Mouse (Mus musculus) cerebellum, adult 18-20 months (tissue): ENCODE results near the gene Rtbdn.

ENCODE experiments used
- DNase-seq, 2 experiments: peaks; one replicate each; pipeline ENCODE4 v3.0.0; 2021

Gene Rtbdn

GRCm38 (mm10) chr8:84965731-84966291 lies 19.0 kb downstream of the Rtbdn start:
- DNase-seq, result peak; percentile 91 to 96

DNA sequence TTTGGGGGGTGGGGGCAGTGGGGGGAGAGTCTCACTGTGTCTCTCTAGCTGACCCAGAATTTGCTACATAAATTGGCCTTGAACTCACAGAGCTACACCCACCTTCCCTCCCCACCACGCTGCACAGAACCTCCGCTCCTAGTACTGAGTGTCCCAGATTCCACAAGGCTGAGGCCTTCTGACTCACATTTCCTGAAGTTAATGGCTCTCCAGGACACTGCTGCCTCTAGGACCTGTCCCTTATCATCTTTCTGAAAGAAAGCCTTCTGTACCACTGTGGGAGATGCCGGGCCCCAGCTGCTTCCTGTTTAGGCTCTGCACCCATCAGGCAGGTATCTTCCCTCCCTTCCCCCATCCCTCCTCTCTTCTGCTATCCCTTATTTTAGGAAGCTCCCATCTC lies 19.8 kb downstream of the Rtbdn start:
- no peak for DNase-seq

GRCm38 (mm10) chr8:84967532-84968304 lies 20.9 kb downstream of the Rtbdn start:
- DNase-seq, result no peak

GRCm38 (mm10) chr8:84968650-84969049 lies 21.9 kb downstream of the Rtbdn start:
- DNase-seq, result no peak

- DNase-seq, result peak; percentile 78 to 81
These were observed 22.7 kb downstream of the Rtbdn start, which contains the start of the genes Gm49661, Prdx2 and Rnaseh2a for GRCm38 (mm10) chr8:84969241-84970134. Gm49661 (minus strand) TSS chr8:84969433. Prdx2 (plus strand) TSS chr8:84969587. Rnaseh2a (minus strand) TSS chr8:84969767.

DNA sequence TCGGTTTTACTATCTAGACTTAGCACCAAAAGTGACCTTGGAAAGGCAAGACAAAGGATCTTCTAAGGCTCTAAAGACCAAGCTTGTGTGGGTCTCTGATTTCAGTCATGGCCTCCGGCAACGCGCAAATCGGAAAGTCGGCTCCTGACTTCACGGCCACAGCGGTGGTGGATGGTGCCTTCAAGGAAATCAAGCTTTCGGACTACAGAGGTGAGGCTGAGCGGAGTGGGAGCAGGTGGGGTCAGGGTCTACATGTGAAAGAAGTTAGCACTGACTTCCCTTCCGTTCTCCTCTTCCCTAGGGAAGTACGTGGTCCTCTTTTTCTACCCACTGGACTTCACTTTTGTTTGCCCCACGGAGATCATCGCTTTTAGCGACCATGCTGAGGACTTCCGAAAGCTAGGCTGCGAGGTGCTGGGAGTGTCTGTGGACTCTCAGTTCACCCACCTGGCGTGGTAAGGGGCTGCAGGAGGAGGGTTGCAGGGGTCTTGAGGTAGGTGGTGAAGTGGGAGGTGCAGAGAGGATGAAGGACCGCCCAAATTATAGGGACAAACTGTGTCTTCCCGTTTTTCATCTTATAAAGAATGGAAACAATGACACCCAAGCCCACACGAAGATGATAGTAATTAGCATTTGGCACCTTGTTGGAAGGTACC lies 23.5 kb downstream of the Rtbdn start:
- no peak for DNase-seq

- no peak for DNase-seq
These were observed 24.1 kb downstream of the Rtbdn start for GRCm38 (mm10) chr8:84970913-84971312.

GRCm38 (mm10) chr8:84973079-84973478 lies 26.3 kb downstream of the Rtbdn start:
- no peak for DNase-seq

DNA sequence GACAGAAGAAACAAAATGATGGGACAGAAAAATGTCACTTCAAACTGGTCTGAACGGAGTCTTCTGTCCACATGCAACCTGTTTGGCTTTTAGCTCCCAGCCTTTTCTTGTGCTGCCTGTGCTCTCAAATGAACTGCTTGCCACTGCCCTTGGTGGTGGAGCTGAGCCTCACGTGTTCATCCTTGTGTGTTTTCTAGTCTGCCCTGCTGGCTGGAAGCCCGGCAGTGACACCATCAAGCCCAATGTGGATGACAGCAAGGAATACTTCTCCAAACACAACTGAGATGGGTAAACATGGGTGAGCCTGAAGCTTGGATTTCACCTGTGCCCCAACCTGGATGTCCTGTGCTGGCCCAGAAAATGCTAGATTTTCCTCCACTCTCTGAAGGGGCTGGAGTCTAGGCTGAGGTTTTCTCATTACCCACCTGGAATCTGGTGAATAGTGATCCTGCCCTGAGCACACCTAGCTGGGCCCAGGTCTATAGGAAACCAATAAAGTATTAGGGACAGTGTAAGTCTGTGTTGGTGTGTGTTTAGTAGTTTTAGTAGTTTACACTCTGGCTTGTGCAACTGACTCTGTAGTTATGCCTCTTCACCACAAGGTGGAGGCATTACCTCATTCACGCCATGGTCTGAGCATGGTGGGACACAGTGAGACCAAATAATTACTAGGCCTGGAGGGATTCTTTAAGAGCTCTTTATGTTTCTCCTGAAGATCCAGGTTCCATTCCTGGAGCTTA lies 27.2 kb downstream of the Rtbdn start:
- DNase-seq, result peak; percentile 63 to 68

DNA sequence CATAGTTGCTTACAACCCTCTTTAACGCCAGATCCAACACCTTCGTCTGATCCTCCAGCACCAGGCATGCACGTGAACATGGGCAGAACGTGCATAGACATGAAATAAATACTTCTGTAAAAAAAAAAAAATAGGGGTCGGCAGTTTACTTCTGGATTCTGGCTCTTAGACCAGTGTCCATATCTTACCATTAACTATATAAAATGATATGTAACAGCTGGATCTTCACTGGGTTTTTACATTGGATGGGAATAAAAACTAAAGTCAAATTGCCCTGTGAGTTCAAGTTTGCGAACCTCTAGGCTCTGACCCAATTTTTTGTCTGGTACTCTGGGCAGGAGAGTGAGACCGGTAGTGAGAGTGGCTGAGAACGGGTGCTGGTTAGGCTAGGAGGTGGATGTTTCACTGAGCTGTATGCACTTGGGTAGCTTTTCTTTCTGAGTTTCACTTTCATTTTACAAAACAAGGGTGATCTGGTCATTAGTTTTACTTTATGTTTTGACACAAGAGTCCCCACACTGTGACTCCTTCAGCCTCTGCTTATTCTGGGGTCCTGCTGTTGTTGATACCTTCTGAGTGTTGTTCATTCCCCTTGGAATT lies 27.9 kb downstream of the Rtbdn start:
- no peak for DNase-seq

DNA sequence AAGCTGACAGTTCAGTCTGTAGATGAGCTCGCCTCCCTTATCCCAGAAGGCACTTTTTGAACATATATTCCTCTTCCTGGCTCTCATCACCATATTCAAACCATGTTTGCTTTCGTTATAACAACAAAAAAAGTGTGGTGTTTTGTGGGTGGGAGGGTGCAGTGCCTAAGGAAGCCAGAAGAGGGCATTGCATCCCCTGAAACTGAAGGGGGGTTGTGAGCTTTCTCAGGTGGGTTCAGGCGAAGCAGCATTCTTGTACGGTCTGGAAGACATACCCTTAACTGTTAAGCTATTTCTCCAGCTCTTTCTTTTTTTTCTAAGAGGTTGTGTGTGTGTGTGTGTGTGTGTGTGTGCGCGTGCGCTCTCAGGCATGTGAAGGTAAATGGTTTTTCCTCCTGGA lies 28.6 kb downstream of the Rtbdn start:
- peak; percentile 37 to 57 for DNase-seq

DNA sequence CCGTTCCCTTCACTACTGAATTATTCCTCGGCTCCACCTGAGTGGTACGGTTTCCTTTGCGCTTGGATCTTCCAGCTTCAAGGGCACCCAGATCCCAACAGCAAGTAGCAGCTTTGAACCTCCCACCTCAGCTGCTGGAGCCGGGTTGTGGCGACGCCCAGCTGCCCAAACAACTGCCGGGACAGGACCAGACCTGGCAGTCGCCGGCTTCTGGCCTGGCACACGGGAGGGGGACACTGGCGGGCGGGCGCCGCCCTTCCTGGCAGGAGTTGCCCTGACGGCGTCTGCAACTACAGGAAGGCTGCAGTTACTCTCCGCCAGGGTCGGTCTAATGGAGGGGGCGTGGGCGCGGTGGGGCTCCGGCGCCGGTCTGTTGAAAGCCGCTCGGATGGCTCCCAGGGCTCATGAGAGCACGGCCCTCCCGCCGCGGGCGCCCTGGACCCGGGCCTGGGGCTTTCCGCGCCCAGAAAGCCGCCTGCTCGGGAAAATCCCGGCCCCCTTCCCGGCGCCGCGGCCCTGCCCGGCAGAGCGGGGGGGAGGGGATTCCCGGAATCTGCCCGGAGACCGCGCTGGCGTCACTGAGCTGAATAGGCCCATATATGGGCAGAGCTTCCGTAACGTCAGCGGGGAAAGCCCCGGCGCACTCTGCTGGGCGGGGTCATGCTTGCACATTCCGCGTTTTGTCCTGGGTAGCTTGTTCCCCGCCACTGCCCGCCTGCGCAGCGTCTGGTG lies 29.4 kb downstream of the Rtbdn start:
- peak; percentile 95 to 96 for DNase-seq

DNA sequence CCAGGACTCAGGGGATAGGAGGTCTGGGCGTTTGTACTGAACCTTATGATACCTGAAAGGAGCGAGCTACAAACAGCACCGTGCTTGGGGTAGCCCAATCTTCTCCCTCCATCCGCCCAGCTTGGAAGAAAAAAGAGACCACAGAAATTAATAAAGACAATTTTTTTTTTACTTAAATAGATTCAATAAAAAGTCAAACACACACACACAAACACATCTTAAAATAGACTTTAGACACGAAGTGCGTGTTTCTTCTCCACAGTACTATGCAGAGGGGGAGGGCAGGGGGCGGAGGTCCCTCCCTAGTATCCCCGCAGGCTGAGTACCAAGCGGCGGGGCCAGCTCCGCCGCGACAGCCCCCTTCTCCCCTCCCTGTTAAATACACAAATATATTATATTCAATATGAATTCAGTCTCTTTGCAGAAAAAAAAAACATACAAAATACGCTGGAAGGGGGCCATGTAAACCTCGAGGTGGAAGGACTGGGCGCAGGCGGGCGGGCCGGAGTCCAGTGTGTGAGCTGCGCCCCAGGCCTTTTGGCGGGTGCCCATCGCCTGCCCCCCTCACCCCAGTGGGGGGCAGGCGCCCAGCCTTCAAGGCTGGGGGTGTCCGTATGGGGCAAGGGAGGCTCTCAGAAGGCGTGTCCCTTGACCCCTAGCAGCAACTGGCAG lies 30.1 kb downstream of the Rtbdn start:
- DNase-seq, result no peak

DNA sequence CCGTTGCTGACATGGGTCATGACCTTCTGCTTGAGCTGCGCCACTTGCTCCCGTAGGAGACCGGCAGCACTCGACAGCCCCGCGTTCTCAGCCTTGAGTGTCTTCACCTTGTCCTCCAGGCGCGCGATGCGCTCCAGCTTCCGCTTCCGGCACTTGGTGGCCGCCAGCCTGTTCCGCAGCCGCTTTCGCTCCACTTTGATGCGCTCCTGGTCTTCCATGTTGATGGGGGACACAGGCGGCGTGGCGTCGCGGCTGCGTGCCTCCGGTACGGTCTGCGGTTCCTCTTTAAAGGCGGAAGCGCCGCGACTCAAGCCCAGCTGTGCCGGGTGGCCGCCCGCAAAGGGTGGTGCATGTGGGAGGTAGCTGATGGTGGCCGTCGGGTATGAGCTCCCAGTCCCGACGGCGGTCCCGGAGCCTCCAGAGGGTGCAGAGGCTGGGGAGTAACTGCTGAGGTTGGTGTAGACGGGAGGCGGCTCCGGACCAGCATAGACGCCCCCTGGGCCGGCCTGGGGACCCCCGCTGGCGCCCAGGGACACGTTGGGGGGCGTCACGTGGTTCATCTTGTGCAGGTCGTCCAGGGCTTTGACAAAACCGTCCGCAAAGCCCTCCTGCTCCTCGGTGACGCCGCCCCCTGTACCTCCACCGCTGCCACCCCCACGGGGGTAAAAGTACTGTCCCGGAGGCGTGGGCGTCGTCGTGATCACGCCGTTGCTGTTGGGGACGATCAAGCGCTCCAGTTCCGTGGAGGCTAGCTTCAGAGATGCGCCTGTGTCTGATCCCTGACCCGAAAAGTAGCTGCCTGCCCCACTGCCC lies 30.9 kb downstream of the Rtbdn start:
- DNase-seq, result peak; percentile 51 to 63

GRCm38 (mm10) chr8:84978248-84978940 lies 31.6 kb downstream of the Rtbdn start, which contains the start of gene Junb:
Junb (minus strand) TSS chr8:84978718.
- DNase-seq, result peak; percentile 90 to 91

GRCm38 (mm10) chr8:84979599-84980421 lies 33.0 kb downstream of the Rtbdn start:
- DNase-seq, result peak; percentile 87 to 93

- DNase-seq, result peak; percentile 43 to 63
These were observed 34.0 kb downstream of the Rtbdn start for GRCm38 (mm10) chr8:84980622-84981358.
